Mouse (Mus musculus) liver, embryonic 12.5 days (tissue): ENCODE measurements around the gene Fpgs. TPM values are rescaled to one million over a fixed set of nuclear protein-coding genes. Genes with fewer than 3 reads are reported as not detected.

Experiments used
- ATAC-seq: fragments of 200-750 bp; cut with Nextera tagmentation; 2 replicates; pipeline ENCODE4 v1.8.0; 2017; ENCODE audit warnings: moderate number of reproducible peaks, mild to moderate bottlenecking, moderate library complexity
- H3K27ac ChIP-seq: fragments of 300-500 bp; sonication (generic); 2 replicates; pipeline ENCODE4 v1.5.1; 2016; ENCODE audit warnings: mild to moderate bottlenecking
- H3K27me3 ChIP-seq: fragments of 300-500 bp; sonication (generic); replicated peaks from 2 replicates; pipeline ENCODE4 v1.6.1; 2016; ENCODE audit warnings: mild to moderate bottlenecking, moderate library complexity
- H3K36me3 ChIP-seq: fragments of 300-500 bp; sonication (generic); 2 replicates; pipeline ENCODE4 v1.6.1; 2016; ENCODE audit warnings: mild to moderate bottlenecking, moderate library complexity
- H3K4me1 ChIP-seq: fragments of 300-500 bp; sonication (generic); 2 replicates; pipeline ENCODE4 v1.6.1; 2016
- H3K4me2 ChIP-seq: fragments of 300-500 bp; sonication (generic); 2 replicates; pipeline ENCODE4 v1.6.1; 2016; ENCODE audit warnings: mild to moderate bottlenecking, moderate library complexity
- H3K4me3 ChIP-seq: fragments of 300-500 bp; sonication (generic); 2 replicates; pipeline ENCODE4 v1.5.1; 2016; ENCODE audit warnings: mild to moderate bottlenecking, moderate library complexity
- H3K9ac ChIP-seq: fragments of 300-500 bp; sonication (generic); 2 replicates; pipeline ENCODE4 v1.6.1; 2016; ENCODE audit warnings: mild to moderate bottlenecking, moderate library complexity
- H3K9me3 ChIP-seq: fragments of 300-500 bp; sonication (generic); replicated peaks from 2 replicates; pipeline ENCODE4 v1.6.1; 2016; ENCODE audit warnings: mild to moderate bottlenecking, moderate library complexity
- WGBS: fragments of 180-500 bp; shearing (Covaris S2); methylation state at CpG from one replicate; pipeline ENCODE4 v1.1.7; 2016; ENCODE audit not compliant: insufficient replicate concordance; 5-methylcytosine and 5-hydroxymethylcytosine counted together
- polyA plus RNA-seq: library from polyadenylated mRNA; unstranded; fragments of >200 nt; fragmentation: Nextera tagmentation; extraction: Ambion mirVana; gene quantifications from 2 replicates; pipeline ENCODE4 v1.2.1, GENCODE M21; 2016

The Fpgs gene
- polyA plus RNA-seq, 1 experiment from 2014 or later: 35.8 TPM

GRCm38 (mm10) chr2:32661509-32662107 is 42.3 kb downstream of the Fpgs start:
- Histone ChIP-seq H3K4me1 (peaks cover 65% of the 10 kb centered on the region), H3K27ac (peak overlapping the region; percentile 47), H3K9me3 (no peaks in the 10 kb centered on the region), H3K27me3 (no peaks in the 10 kb centered on the region), H3K4me2 (no peak overlapping the region), H3K9ac (no peak overlapping the region), H3K4me3 (no peak overlapping the region), H3K36me3 (peaks cover 11% of the 10 kb centered on the region; the same call in 1 of the 2 replicates)
- ATAC-seq: peak; percentile 55
- 27% methylated on average over 7 of the region's 7 CpGs for WGBS

GRCm38 (mm10) chr2:32658873-32659272 is 45.1 kb downstream of the Fpgs start:
- Histone ChIP-seq H3K4me2 (peak overlapping the region; percentile 37), H3K27me3 (no peaks in the 10 kb centered on the region), H3K9me3 (no peaks in the 10 kb centered on the region), H3K4me3 (no peak overlapping the region), H3K36me3 (peaks cover 11% of the 10 kb centered on the region; the same call in 1 of the 2 replicates), H3K27ac (peak overlapping the region; percentile 75), H3K9ac (peak overlapping the region; percentile 32; the same call in 1 of the 2 replicates), H3K4me1 (peaks cover 78% of the 10 kb centered on the region)
- peak; percentile 63 for ATAC-seq
- 20% methylated on average over 2 of the region's 2 CpGs for WGBS

DNA sequence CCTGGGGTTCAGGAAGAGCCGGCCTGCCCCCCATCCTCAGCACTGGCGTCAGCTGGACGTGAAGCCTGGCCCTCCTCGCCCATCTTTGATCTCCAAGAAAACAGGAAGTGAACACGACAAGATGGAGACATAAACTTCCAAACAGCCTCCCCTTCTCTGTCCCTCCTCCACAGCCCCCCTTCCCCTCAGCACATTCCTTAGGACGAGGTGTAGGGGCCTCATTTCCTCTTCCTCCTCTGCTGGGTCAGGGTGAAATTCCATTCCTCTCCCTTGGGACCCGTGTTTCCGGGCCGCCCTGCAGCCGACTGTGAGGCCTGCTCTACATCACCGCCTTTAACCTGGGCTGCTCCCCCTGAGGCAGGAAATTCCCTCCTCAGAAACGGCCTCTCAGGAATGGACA is 48.1 kb downstream of the Fpgs start:
- Histone ChIP-seq H3K4me3 (no peak overlapping the region), H3K27ac (peak overlapping the region; percentile 52)
- WGBS: 66% methylated on average over 12 of the region's 12 CpGs

GRCm38 (mm10) chr2:32655394-32655744 is 48.6 kb downstream of the Fpgs start:
- Histone ChIP-seq H3K4me3 (no peak overlapping the region), H3K36me3 (peaks cover 12% of the 10 kb centered on the region; the same call in 1 of the 2 replicates), H3K27me3 (no peaks in the 10 kb centered on the region), H3K27ac (peak overlapping the region; percentile 52), H3K9me3 (no peaks in the 10 kb centered on the region), H3K4me2 (no peak overlapping the region), H3K9ac (0 out of 2 replicates have a peak overlapping the region, but pooled peaks have one; percentile 1), H3K4me1 (peaks cover 70% of the 10 kb centered on the region)
- WGBS: 76% methylated on average over 3 of the region's 3 CpGs
- ATAC-seq: no peak

More for the DNA sequence above, 48.1 kb downstream of the Fpgs start:
- H3K36me3 ChIP-seq: peaks cover 11% of the 10 kb centered on the region; the same call in 1 of the 2 replicates
- H3K9me3 ChIP-seq: no peaks in the 10 kb centered on the region
- peak; percentile 8; the same call in 1 of the 2 replicates for ATAC-seq
- H3K4me1 ChIP-seq: peaks cover 74% of the 10 kb centered on the region
- no peaks in the 10 kb centered on the region for H3K27me3 ChIP-seq
- no peak overlapping the region for H3K9ac ChIP-seq
- H3K4me2 ChIP-seq: no peak overlapping the region

DNA sequence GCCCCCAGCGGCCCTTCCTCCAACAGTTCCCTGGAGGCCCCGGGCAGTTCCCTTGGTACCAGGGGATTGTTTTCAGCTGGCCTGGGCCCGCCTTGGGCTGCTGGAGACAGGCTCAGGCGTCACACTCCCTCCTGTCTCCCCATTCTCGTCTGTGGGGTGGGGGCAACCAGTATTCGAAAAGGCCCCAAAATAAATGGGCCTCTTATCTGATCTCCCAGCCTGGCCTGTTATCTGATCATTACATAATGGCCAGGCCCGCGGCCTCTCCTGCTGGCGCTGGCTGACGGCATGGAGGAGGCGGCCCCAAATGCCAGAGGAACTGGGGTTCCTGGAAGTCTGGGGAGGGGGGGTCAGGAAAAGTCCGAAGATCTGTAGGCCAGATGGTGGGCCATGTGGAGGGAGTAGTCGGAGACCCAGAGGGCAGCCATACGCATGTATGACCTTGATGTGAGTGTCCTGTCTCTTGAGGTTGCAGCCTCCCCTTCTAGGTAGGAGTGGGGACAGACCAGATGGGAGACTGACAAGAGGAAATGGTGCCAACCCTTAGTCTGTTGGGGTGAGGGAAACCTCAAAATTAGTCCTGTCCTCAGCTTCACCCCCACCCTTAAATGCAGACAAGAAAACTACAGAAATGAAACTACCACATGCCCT is 49.1 kb downstream of the Fpgs start:
- ATAC-seq: no peak
- peaks cover 14% of the 10 kb centered on the region; the same call in 1 of the 2 replicates for H3K36me3 ChIP-seq
- peak overlapping the region; percentile 52 for H3K27ac ChIP-seq
- WGBS: 56% methylated on average over 14 of the region's 14 CpGs
- no peaks in the 10 kb centered on the region for H3K27me3 ChIP-seq
- H3K4me1 ChIP-seq: peaks cover 70% of the 10 kb centered on the region
- 0 out of 2 replicates have a peak overlapping the region, but pooled peaks have one; percentile 1 for H3K9ac ChIP-seq
- no peak overlapping the region for H3K4me3 ChIP-seq
- H3K4me2 ChIP-seq: no peak overlapping the region; the same call in 1 of the 2 replicates
- no peaks in the 10 kb centered on the region for H3K9me3 ChIP-seq

GRCm38 (mm10) chr2:32653764-32654163 is 50.2 kb downstream of the Fpgs start:
- ATAC-seq: no peak
- Histone ChIP-seq H3K4me3 (no peak overlapping the region), H3K9ac (no peak overlapping the region), H3K27me3 (no peaks in the 10 kb centered on the region), H3K36me3 (peaks cover 14% of the 10 kb centered on the region; the same call in 1 of the 2 replicates), H3K27ac (peak overlapping the region; percentile 52; the same call in 1 of the 2 replicates), H3K4me1 (peaks cover 59% of the 10 kb centered on the region), H3K9me3 (no peaks in the 10 kb centered on the region), H3K4me2 (no peak overlapping the region)
- WGBS: 65% methylated on average over 7 of the region's 7 CpGs

GRCm38 (mm10) chr2:32647366-32647765 is 56.6 kb downstream of the Fpgs start:
- WGBS: 63% methylated on average over 7 of the region's 7 CpGs
- Histone ChIP-seq H3K4me2 (peak overlapping the region; percentile 61), H3K4me3 (peak overlapping the region; percentile 51), H3K9ac (no peak overlapping the region), H3K27me3 (no peaks in the 10 kb centered on the region), H3K4me1 (peaks cover 49% of the 10 kb centered on the region), H3K27ac (no peak overlapping the region), H3K9me3 (no peaks in the 10 kb centered on the region), H3K36me3 (peaks cover 3% of the 10 kb centered on the region; the same call in 1 of the 2 replicates)
- ATAC-seq: no peak

DNA sequence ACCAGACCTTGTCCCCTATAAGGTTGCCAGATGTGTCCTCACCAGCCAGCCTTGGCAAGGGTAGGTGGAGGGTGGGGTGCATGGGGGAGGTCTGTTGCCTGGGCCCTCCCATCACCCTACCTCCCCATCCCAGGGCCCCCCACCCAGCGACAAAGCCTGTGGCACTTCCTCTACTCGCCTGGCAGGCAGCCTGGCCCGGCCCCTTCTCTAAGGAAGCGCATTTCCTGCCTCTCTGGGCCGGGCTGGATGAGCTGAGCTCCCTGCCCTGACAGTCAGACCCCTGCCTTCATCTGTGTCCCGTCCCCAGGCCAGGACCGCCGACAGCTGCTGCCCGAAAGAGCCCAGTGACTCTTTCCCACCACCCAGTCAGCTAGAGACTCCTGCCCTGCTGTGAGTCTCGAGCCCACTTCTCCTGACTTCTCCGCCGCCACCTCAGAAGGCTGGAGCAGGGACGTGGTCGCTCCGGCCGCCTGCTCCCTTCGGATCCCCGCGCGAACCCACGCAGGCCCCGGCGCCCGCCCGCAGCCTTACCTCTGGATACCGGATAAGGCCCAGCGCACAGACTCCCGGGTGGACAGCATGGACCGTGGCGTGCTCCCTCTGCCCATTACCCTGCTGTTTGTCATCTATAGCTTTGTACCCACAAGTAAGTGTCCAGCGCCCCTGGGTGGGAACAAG is 57.4 kb downstream of the Fpgs start, which contains the start of gene Eng:
TSS of gene Eng (plus strand) at position 217 of the 678 bp plus-strand sequence.
- H3K4me3 ChIP-seq: peak within 1 kb of the TSS; percentile 51
- no peaks in the 10 kb centered on the region for H3K9me3 ChIP-seq
- H3K36me3 ChIP-seq: peaks cover 3% of the 10 kb centered on the region; the same call in 1 of the 2 replicates
- H3K27ac ChIP-seq: peak within 1 kb of the TSS; percentile 53
- ATAC-seq: 0 out of 2 replicates have a peak, but pooled peaks have one; percentile 20
- no peaks in the 10 kb centered on the region for H3K27me3 ChIP-seq
- WGBS: 26% methylated on average over 31 of the region's 31 CpGs
- peak within 1 kb of the TSS; percentile 60 for H3K9ac ChIP-seq
- peaks cover 49% of the 10 kb centered on the region for H3K4me1 ChIP-seq
- H3K4me2 ChIP-seq: peak within 1 kb of the TSS; percentile 61

DNA sequence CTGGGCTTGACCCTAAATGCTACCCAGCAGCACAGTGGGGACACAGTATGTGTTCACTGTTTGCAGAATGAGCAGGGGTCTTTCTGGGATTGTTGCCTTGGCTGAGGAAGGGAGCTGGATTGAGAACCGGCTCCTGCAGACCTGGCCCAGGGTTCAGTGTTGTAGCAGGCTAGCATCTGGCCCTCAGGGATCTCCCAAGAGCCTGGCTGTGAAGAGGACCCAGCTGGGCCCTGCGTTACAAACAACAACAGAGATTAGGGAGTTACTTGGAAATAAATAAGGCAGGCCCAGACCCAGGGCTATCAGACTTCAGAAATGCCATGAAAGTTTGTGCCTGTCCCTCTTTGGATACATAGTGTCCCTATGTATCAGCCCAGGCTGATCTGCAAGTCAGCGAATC is 58.3 kb downstream of the Fpgs start:
- 77% methylated on average over 3 of the region's 3 CpGs for WGBS
- Histone ChIP-seq H3K9me3 (no peaks in the 10 kb centered on the region), H3K4me1 (peaks cover 50% of the 10 kb centered on the region), H3K36me3 (peaks cover 3% of the 10 kb centered on the region; the same call in 1 of the 2 replicates), H3K9ac (no peak overlapping the region), H3K27me3 (no peaks in the 10 kb centered on the region), H3K27ac (peak overlapping the region; percentile 53), H3K4me3 (no peak overlapping the region), H3K4me2 (peak overlapping the region; percentile 61)
- no peak for ATAC-seq

- H3K4me3 ChIP-seq: no peak overlapping the region
Observed at GRCm38 (mm10) chr2:32644799-32645475, 59.0 kb downstream of the Fpgs start.

GRCm38 (mm10) chr2:32644083-32644482 is 59.9 kb downstream of the Fpgs start:
- no peaks in the 10 kb centered on the region for H3K9me3 ChIP-seq
- WGBS: 34% methylated on average over 9 of the region's 9 CpGs
- no peaks in the 10 kb centered on the region for H3K36me3 ChIP-seq
- no peak for ATAC-seq
- no peaks in the 10 kb centered on the region for H3K27me3 ChIP-seq
- H3K4me2 ChIP-seq: peak overlapping the region; percentile 31; the same call in 1 of the 2 replicates
- H3K4me1 ChIP-seq: peaks cover 58% of the 10 kb centered on the region
- H3K4me3 ChIP-seq: no peak overlapping the region
- H3K27ac ChIP-seq: peak overlapping the region; percentile 53
- no peak overlapping the region for H3K9ac ChIP-seq

More at GRCm38 (mm10) chr2:32644799-32645475, 59.0 kb downstream of the Fpgs start:
- peak overlapping the region; percentile 10; the same call in 1 of the 2 replicates for H3K9ac ChIP-seq
- H3K9me3 ChIP-seq: no peaks in the 10 kb centered on the region
- H3K4me1 ChIP-seq: peaks cover 50% of the 10 kb centered on the region
- H3K36me3 ChIP-seq: no peaks in the 10 kb centered on the region
- H3K27ac ChIP-seq: peak overlapping the region; percentile 53
- ATAC-seq: peak; percentile 80
- H3K4me2 ChIP-seq: peak overlapping the region; percentile 31
- WGBS: 42% methylated on average over 8 of the region's 8 CpGs
- no peaks in the 10 kb centered on the region for H3K27me3 ChIP-seq
